Mouse (Mus musculus): Measurements from ENCODE around the gene Gpr61.

DNA sequence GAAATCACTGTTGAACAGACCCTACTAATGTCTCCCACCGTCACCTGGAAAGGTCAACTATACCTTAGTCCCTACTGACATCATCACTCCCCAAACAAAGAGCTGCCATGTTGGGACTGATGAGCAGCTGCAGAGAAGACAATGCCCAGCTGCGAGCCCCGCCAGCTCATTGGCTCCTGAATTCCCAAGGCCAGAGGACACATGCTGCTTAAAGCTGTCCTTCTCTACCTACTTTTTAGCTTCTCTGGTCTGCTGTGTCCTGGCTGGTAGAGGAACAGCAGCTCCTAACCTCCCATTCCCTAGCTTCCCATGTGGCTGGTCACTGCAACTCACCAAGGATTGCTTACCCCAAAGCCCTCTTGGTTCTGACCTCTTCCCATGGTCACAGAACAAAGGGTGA lies 2.4 kb downstream of the Gpr61 start:
- TF ChIP-seq CTCF (IDR thresholded peaks at IDR 0.05; ENCODE audit: low read depth, low read length) (no peak), GATA2 (IDR thresholded peaks at IDR 0.05; ENCODE audit: borderline replicate concordance, low read depth, low read length) (no peak), GATA1 (IDR thresholded peaks at IDR 0.05; ENCODE audit: borderline replicate concordance, low read length) (no peak), POLR2AphosphoS5 (IDR thresholded peaks at IDR 0.05; ENCODE audit: insufficient replicate concordance, low read depth, low read length) (no peak)

Measured in G1E (cell line).